Mouse (Mus musculus): ENCODE data around the gene Zfp771.
"Not testable (repeated sequence)": the region's sequence is repeated elsewhere in the genome, so short reads cannot be mapped to it uniquely, and the experiment has no call there.

Zfp771 gene

DNA sequence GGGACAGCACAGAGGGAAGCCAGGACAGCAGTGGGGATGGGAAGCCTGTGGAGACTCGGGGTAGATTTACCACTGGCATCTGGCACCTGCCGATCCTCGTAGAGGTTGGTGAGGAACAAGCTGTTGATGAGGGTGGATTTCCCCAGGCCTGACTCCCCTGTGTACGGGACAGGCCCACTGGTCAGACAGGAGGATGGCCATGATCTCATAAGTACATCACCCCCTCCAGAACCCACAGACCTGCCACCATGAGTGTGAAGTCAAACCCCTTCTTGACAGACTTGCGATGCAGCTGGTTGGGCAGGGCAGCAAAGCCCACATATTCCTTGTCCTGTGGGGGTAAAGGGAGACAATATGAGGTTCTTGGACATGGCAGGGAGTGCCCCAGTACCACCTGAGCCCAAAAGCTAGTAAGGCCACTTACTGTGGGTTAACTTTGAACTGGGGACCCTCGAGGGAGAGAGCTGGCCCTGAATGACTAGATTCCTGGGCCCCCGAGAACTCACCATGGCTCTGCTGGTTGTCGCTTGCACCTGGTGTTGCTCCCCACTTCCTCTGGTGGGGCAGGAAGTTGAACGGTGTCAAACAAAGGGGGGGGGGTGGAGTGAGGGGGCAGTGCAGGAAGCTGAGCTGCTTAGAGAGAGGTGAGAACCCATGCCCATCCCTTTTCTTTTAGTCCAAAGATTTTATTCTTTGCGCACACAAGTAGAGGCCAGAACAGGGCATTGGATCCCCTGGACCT, 26.0 kb upstream of the Zfp771 start:
- DNase-seq = no peak

DNA sequence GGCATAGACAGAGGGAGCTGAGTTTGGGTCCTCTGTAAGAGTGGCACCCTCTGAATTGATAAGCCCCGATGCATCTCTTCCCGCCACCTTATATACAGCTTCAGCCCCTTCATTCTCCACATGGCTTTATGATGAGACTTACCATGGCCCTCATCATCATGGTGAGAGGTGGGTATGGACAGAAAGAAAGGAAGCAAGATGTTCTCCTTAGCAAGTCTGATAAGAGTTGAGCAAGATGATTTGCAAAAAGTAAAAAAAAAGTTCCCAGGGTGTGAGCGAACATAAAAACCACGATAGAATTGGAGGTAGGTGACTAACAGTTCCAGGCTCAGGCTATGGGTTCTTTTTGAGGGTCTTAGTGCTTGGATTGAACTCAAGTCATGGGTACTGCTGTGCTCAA, 25.4 kb upstream of the Zfp771 start:
- DNase-seq = no peak

DNA sequence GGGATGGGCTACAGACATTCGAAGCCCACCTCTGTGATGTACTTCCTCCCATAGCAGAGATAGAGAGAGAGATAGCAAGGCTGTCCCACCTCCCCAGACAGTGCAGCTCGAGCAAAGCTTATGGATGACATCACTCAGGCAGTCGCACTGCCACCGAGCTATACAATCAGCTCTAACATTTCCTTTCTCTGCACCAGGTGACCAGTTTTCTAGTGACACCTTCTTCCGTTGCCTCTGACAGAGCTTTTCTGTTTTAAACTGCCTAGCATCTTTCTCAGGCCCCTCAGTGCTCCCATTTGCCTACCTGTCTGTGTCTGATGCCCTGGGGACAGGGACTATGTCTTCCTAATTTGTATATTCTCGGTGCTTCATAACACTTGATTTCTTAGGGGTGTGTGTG, 23.6 kb upstream of the Zfp771 start:
- no peak for DNase-seq

DNA sequence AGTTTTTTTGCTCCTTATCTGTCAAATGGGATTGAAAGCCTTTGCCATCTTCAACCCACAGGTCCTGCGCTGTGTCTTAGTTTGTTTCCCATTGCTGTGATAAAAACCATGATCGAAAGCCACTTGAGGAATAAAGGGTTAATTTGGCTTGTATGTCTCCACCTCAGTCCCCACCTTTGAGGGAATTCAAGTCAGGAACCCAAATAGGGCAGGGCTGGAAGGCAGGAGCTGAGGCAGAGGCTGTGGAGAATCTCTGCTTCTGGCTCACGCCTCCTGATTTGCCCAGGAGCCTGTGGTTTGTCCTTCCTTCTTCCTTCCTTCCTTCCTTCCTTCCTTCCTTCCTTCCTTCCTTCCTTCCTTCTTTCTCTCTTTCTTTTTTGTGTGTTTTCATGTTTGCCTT, 21.0 kb upstream of the Zfp771 start:
- no peak for DNase-seq

DNA sequence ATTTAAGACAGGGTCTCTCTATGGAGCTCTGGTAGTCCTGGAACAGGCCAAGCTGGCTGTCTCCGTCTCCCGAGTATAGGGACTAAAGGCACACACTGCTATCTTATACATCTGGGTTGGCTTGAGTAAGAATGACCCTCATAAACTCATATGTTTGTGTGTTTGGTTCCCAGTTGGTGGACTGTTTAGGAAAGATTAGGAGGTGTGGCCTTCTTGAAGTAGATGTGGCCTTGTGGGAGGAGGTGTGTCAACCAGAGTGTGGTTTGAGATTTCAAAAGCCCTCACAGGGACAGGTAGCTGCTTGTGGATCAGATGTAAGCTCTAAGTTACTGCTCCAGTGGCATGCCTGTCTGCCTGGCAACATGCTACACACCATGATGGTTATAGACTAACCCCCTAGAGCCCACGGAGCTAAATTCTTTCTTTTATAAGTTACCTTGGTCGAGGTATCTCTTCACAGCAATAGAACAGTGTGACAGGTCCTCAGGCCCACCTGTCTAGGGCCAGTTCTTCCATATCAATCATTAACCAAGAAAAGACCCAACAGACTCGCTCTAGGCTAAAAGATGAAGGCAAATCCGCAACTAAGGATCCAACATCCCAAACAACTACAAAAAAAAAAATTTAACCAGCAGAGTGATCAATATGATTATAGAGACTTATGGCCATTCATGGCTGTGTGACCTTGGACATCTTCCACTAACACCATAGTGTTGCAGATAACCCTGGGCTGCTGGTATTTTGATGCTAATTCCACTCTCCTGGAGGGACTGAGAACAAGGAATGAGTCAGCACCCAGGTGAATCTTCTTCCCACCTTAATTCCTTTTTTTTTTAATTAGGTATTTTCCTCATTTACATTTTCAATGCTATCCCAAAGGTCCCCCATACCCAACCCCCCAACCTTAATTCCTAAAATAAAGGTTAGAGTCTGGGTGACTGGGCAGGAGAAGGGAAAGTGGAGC, 20.3 kb upstream of the Zfp771 start:
- no peak for DNase-seq

DNA sequence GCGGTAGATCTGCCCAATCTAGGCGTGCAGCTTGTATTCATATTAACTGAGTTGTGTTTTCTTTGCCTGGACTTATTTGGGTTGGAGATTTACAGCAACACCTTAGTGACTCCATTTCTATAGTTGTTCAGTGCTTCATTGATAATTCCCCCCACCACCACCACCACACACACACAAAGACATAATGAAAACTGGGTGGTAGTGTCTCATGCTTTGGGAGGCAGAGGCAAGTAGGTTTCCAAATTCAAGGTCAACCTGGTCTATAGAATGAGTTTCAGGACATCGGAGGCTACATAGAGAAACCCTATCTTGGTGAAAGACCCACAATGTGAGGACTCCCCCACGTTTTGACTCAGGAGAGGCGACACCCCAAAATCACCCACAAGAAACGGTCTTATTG, 19.5 kb upstream of the Zfp771 start:
- DNase-seq = no peak

DNA sequence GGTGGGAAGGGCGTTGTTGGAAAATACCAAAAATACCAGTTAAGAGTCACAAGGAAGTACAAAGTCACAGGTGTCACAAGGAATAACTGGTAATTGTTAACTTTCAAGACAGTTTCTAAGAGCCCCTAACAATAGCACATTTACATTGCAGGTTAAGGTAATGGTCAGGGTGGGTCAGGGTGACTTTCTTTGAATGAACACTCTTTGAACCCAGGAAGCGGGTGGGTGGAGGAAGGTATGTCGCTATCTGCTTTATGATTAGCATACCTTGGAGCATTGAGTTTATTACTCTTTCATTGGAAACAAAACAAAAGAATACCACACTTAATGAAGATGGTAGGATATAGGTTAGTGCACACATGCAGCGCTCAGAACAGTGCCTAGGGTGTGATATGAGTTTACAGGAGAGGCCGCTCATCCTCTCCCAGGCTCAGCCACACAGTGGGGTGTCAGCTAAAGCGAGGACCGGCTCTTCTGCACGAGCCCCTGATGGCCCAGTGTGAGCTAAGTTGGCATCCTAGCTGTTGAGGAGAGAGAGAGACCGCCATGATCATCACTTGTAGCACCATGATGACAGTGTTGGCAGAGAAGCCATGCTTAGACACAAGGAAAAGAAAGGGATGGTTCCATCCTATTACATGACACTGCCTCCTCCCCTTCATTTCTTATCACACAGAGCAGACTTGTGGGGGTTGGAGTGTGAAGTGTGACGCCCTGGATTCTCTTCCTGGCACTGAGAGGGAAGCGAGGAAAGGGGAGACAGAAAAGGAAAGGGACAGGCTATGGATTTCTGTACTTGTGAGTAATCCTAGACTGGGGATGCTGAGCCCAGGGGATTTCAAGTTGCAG, 18.7 kb upstream of the Zfp771 start:
- no peak for DNase-seq

DNA sequence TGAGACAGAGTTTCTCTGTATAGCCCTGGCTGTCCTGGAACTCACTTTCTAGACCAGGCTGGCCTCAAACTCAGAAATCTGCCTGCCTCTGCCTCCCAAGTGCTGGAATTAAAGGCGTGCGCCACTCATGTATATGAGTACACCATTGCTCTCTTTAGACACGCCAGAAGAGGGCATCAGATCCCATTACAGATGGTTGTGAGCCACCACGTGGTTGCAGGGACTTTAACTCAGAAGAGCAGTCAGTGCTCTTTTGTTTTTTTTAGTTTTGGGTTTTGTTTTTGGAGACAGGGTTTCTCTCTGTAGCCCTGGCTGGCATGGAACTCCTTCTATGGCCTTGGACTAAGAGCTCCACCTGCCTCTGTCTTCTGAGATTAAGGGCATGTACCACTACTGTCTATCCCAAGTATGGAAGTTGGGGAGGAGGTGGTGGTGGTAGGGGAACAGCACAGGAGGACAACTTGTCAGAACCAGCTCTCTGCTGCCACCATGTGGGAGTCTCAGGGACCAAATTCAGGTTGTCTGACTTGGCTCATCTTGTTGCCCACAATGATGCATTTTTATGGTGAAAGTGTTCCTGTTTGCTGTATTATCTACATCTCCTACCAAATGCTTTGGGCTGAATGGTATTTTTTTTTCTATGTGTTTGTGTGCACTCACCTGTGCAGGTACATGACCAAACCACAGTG, 15.3 kb upstream of the Zfp771 start:
- DNase-seq = peak; percentile 81

DNA sequence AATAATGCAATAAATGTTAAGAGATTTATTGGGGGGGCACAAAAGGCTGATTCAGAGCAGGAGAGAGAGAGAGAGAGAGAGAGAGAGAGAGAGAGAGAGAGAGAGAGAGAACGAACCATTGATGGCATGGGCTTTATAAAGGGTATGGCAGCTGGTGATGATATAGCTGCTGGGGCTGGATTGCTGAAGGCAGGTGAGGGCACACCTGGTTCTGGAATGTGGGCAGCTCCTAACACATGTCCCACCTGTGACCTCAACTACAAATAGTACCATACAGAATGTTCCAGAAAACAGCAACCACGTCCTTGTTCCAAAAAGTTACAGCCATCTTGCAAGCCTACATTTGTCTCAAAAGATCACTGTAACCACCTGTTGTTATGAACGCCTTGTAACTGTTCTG, 12.7 kb upstream of the Zfp771 start:
- DNase-seq = no peak

DNA sequence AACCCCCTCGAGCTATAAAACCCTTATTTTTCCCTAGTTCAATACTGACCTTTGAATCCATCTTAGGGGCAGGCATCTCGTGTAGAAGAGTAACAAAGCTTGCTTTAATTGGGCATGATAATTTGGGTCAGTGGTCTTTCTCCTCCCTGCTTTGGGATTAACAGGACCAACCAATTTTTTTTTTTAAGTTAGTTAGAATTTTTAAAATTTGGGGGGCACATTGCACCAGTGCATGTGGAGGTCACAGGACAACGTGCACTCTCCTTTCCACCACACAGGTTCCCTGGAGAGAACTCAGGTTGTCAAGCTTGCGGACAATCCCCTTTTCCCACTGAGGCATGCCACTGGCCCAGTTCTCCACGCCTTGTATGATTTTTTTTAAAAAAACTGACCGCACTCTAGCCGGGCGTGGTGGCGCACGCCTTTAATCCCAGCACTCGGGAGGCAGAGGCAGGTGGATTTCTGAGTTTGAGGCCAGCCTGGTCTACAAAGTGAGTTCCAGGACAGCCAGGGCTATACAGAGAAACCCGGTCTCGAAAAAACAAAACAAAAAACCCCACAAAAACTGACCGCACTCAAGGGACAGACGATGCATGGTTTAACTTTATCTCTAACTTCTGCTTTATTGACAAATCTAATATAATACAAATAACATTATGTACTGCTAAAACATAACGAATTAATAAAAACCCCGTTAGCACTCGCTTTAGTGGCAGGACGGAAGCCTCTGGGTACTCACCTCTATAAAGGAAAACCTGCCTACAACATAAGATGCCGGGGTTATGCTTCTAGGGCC, 12.1 kb upstream of the Zfp771 start:
- no peak for DNase-seq

DNA sequence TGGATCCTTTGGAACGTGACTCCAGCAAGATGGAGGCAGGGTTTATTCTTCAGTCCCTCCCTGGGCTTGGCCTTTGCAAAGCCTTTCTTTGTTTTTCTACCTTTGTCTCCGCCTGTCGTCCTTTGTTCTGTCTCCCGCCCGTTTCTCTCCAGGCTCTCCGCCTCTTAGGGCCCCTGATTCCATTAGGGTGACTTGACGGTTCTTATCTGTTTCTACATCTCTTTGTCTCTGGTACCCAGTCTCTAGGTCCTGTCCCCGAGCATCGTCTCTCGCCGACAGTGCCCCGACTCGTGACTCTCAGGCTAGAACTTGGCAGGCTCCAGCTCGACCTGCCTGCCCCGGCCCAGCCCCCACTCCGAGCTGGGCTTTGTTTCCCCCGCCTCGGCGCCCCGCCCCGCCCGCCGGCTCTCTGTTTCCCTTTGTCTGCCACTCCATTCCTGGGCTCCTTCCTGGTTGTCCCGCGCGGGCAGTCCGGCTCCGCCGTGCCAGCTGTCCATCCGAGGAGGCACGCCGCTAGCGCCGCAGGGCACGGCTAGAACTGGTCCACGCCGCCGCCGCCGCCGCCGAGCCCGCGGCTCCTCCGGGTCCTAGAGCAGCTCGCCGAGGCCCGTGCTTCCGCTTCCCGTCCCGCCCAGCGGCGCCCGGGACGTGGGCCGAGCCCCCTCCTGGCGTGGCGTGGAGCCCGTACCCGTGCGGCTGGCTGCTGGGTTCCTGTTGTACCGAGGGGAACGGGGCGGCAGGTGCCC, 11.3 kb upstream of the Zfp771 start, which contains the start of the genes Zfp553 and Sept1:
Zfp553 (plus strand) TSS at position 440 of the 746 bp plus-strand sequence.
Sept1 (minus strand) TSS at position 509 of the 746 bp plus-strand sequence.
- DNase-seq = peak; percentile 91

DNA sequence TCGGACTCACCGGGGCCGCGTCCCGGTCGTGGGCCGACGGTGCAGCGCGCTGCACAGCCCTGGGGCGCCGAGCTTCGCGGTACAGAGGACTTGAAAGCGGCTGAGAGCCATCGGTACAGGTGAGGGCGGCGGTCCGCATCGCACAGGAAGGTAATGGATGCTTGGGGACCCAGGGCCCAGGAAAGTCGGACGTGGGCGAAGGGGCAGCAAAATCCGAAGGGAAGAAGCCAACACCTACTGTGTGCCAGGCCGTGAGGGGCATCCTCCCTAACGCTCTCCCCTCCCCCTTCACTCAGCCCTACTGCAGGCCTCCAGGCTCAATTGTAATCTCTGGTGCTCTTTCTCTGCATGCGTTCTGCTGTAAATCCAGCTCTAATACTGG, 10.7 kb upstream of the Zfp771 start:
- no peak for DNase-seq

DNA sequence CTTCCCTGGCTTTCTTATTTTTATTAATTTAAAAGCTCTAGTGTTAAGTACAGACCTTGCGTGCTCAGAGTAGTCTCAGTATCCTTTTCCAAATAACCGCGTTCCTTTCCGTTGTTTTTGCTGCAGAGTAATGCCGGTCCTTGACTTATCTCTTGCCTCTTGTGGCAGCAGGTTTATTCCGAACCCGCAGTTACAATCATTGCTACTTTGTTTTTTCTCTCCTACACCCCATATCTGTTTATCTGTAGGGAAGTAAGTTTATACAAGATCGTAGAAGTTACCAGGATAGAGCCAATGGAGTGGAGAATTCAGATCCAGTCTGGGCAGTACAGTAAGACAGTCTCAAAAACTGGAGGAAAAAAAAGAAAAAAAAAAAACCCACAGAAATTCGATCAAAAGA, 10.3 kb upstream of the Zfp771 start:
- DNase-seq = no peak

DNA sequence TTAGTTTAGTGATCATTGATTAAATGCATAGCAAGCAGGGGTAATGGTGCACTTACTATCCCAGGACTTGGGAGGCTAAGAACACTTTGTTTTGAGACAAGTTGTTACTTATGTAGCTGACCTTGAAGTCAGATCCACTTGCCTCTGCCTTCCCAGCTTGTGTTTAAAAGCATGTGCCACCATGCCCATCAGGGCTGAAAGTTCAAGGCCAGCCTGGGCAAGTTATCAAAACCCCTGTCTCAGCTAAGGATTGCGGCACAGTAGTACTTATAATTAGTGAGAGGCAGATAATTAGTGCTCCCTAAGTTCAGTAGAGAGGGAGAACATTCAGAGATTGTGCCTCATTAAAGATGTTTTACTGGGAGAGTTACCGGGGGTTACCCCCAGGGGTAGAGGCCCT, 9.3 kb upstream of the Zfp771 start:
- no peak for DNase-seq

DNA sequence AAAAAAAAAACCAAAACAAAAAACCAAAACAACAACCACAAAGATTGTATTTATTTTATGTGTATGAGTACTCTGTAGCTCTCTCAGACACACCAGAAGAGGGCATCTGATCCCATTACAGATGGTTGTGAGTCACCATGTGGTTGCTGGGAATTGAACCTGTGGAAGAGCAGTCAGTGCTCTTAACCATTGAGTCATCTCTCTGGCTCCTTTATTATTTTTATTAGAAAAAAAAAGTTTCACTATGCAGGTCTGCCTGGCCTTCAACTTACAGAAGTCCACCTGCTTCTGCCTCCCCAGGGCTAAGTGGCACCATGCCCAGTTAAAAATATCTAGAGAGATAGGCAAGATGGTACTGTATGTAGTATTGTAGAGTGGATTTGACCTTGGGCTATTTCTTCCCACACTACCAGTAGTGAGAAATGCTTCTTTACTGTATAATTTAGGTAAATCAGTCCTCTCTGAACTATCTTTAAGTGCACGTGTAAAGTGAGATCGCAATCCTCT, 660 bp upstream of the Zfp771 start:
- no peak for DNase-seq

DNA sequence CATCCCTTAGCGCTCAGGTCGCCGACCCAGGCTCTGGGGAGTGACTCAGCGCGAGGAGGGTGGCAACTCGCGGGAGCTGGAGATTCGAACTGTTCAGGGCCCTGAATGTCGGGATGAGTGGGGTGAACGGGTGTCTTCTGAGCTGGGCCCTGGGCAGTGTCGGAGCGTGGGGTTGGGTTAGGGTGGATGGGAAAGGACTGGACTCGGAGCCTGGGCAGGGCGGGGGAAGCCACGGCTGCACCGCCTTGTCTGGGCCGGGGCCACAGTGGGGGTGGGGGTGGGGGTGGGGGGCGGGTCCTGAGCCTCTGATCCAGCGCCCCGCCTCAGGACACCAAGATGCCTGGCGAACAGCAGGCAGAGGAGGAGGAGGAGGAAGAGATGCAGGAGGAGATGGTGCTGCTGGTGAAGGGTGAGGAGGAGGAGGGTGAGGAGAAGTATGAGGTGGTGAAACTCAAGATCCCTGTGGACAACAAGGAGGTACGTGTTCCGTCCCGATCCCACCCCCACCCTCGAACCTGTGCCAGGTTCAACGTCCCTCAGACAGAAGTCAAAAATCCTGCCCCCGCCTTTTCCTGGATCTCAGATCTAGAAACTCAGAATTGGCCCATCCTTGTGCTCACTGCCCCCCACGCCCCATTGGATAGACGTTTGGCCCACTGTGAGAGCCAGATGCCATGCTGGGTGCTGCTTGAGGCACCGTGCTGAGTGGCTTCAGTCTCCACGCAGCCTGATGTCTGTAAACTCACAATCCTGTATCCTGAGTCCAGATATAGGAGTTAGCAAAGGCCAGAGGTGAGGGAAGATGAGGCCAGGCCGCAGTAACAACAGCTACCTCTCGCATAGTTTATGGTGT, 810 bp downstream of the Zfp771 start:
- no peak for DNase-seq

DNA sequence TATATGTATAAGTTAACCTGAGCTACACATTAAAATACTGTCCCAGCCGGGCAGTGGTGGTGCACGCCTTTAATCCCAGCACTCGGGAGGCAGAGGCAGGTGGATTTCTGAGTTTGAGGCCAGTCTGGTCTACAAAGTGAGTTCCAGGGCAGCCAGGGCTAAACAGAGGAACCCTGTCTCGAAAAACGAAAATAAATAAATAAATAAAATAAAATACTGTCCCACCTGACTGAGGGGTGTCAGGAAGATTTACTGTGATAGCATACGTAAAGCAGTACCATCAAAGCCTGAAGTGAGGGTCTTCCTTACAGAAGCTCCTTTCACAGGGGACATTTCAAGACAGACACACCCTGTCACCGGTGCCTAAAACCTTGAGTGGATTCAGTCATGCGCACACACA, 6.4 kb downstream of the Zfp771 start:
- not testable (repeated sequence) for DNase-seq

DNA sequence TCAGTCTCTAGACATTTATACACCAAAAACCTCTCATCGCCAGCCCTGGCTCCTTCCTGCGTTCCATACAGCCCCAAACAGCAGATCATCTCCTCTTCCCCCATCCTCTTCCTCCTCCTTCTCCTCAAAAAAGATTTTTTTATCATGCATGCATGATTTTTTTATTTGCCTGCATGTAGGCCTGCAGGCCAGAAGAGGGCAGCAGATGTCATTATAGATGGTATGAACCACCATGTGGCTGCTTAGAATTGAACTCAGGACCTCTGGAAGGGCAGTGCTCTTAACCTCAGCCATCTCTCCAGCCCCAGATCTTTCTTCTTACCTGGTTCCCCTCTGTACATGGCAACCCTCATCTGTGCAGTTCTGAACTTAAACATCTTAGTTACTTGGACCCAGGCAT, 8.3 kb downstream of the Zfp771 start:
- no peak for DNase-seq

DNA sequence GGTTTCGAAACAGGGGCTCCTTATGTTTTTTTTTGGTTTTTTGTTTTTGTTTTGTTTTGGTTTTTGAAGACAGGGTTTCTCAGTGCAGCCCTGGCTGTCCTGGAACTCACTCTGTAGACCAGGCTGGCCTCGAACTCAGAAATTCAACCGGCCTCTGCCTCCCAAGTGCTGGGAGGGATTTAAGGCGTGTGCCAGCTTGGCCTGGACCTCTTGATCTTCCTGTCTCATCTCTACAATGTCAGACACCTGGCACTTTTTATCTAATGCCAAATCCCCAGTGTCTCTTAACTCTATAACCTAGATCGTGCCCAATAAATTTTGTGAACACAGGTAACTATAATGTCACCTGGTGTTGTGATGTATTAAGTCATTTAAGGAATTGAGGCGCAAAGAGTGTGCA, 9.3 kb downstream of the Zfp771 start:
- no peak for DNase-seq
